In the genomic region with DNA sequence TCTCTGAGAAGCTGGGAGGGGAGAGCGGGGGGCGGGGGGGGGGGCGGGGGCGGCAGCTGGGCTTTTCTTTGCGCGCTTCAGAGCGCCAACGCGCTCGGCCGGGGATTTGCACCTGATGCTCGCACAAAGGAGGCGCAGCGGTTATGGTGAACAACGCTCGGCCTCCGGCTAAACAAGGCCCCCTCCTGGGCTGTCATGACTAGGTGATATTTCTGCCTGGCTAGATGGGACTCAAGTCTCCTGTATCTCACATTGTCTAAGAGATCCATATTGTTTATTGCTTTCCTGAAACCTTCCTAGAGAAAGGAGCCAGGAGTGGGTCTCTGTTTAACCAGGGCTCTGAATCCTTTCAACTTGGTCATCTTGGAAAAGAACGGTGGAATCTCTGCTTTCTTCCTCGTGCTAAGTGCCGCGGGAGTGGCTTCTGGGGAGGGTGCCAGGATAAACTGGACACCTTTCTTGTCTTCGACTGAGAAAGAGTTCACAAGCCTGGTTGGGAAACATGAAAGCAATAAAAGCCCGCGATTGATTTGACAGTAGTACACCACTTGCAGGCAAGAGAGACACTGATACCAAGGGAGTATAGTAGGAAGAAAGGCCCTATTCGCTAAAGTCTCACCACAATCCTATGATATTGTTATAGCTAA, we compare ENCODE assay signal across 8 mouse cellular contexts. TPM values are rescaled to one million over a fixed set of nuclear protein-coding genes. Genes with fewer than 3 reads are reported as not detected.
DNase-seq lines count a peak whose midpoint lies in the region; ATAC-seq and TF ChIP-seq lines count a peak whose summit lies in the region.

No protein-coding gene starts in this region.

- peak; percentile 19 for DNase-seq in kidney, adult 2 months
- DNase-seq in kidney, adult 8-10 months = no peak
- DNase-seq in Muller cell, postnatal 12 days (ENCODE audit: inconsistent ontology term) = peak; percentile 62
- no peak for DNase-seq in liver, embryonic 11.5 days (ENCODE audit: low spot score)
- DNase-seq in gastrocnemius, postnatal 25 days = no peak

- TF ChIP-seq CTCF in kidney, adult 2 months (conservative IDR thresholded peaks at IDR 0.05; ENCODE audit: insufficient read depth, insufficient read length, low read depth, low read length) = no peak

- no peaks in the 10 kb centered on the region for H3K36me3 ChIP-seq in kidney, adult 2 months (ENCODE audit: control insufficient read depth, insufficient read depth, low read length)
- peaks cover 5% of the 10 kb centered on the region for H3K36me3 ChIP-seq in forebrain, embryonic 12.5 days (replicated peaks)
- H3K36me3 ChIP-seq in liver, embryonic 11.5 days (ENCODE audit: control insufficient read depth, insufficient read depth, low read length) = no peaks in the 10 kb centered on the region
- no peaks in the 10 kb centered on the region for H3K36me3 ChIP-seq in stomach, embryonic 15.5 days

- H3K27me3 ChIP-seq in kidney, adult 2 months (replicated peaks; ENCODE audit: control insufficient read depth, insufficient read depth, low read length) = no peaks in the 10 kb centered on the region
- no peaks in the 10 kb centered on the region for H3K27me3 ChIP-seq in forebrain, embryonic 12.5 days
- no peaks in the 10 kb centered on the region for H3K27me3 ChIP-seq in liver, embryonic 11.5 days (replicated peaks; ENCODE audit: control insufficient read depth, insufficient read depth, low read length)
- no peaks in the 10 kb centered on the region for H3K27me3 ChIP-seq in stomach, embryonic 15.5 days (replicated peaks)

- peak; percentile 74; the same call in 1 of the 2 replicates for ATAC-seq in forebrain, embryonic 12.5 days (ENCODE audit: low FRiP score)
- peak; percentile 10 for ATAC-seq in liver, embryonic 11.5 days (replicated peaks; ENCODE audit: low FRiP score)
- ATAC-seq in stomach, embryonic 15.5 days (ENCODE audit: insufficient read depth, low FRiP score, low read depth) = no peak
- no peak for ATAC-seq in frontal cortex, adult (ENCODE audit: low TSS enrichment)

- peak overlapping the region; percentile 64 for H3K4me3 ChIP-seq in kidney, adult 2 months (ENCODE audit: insufficient read depth, low read depth, low read length)
- H3K4me3 ChIP-seq in forebrain, embryonic 12.5 days (replicated peaks) = peak overlapping the region; percentile 73
- H3K4me3 ChIP-seq in liver, embryonic 11.5 days (ENCODE audit: low read depth, low read length) = peak overlapping the region; percentile 73
- H3K4me3 ChIP-seq in stomach, embryonic 15.5 days (replicated peaks) = peak overlapping the region; percentile 76

- 9% methylated on average over 22 of the region's 25 CpGs for WGBS in kidney, adult 2 months
- WGBS in forebrain, embryonic 12.5 days = 5% methylated on average over 21 of the region's 25 CpGs
- WGBS in liver, embryonic 11.5 days = 11% methylated on average over 20 of the region's 25 CpGs
- WGBS in stomach, embryonic 15.5 days = 4% methylated on average over 25 of the region's 25 CpGs

- H3K4me2 ChIP-seq in forebrain, embryonic 12.5 days = peak overlapping the region; percentile 92
- peak overlapping the region; percentile 84 for H3K4me2 ChIP-seq in liver, embryonic 11.5 days
- peak overlapping the region; percentile 64 for H3K4me2 ChIP-seq in stomach, embryonic 15.5 days

- peak overlapping the region; percentile 90 for H3K9ac ChIP-seq in forebrain, embryonic 12.5 days
- peak overlapping the region; percentile 81 for H3K9ac ChIP-seq in liver, embryonic 11.5 days (ENCODE audit: low read depth, low read length)
- peak overlapping the region; percentile 46 for H3K9ac ChIP-seq in stomach, embryonic 15.5 days

- H3K9me3 ChIP-seq in forebrain, embryonic 12.5 days = no peaks in the 10 kb centered on the region
- H3K9me3 ChIP-seq in liver, embryonic 11.5 days (ENCODE audit: control insufficient read depth, low read length) = no peaks in the 10 kb centered on the region
- no peaks in the 10 kb centered on the region for H3K9me3 ChIP-seq in stomach, embryonic 15.5 days

- no peak for TF ChIP-seq POLR2A in kidney, adult 2 months (IDR thresholded peaks at IDR 0.05; ENCODE audit: low read depth, low read length)

- no peak overlapping the region for H3K27ac ChIP-seq in kidney, adult 2 months (ENCODE audit: insufficient read depth, low read depth, low read length)
- H3K27ac ChIP-seq in forebrain, embryonic 12.5 days = peak overlapping the region; percentile 98
- H3K27ac ChIP-seq in liver, embryonic 11.5 days (ENCODE audit: low read depth, low read length) = peak overlapping the region; percentile 85
- H3K27ac ChIP-seq in stomach, embryonic 15.5 days = peak overlapping the region; percentile 95

- 0 out of 2 replicates have a peak, but pooled peaks cover 4% of the 10 kb centered on the region for H3K4me1 ChIP-seq in kidney, adult 2 months (ENCODE audit: control insufficient read depth, insufficient read depth, low read length)
- peaks cover 43% of the 10 kb centered on the region for H3K4me1 ChIP-seq in forebrain, embryonic 12.5 days
- peaks cover 38% of the 10 kb centered on the region for H3K4me1 ChIP-seq in liver, embryonic 11.5 days (replicated peaks; ENCODE audit: control insufficient read depth, insufficient read depth, low read length)
- H3K4me1 ChIP-seq in stomach, embryonic 15.5 days = peaks cover 6% of the 10 kb centered on the region

RNA-seq across cellular contexts. Expression of gene Fads2, which starts 0.6 kb away (rescaled TPM):
- 240 and 258 TPM in 2 replicates for polyA plus RNA-seq in kidney, adult 2 months (2012; rRNA removed)
- 184 and 187 TPM in 2 replicates for polyA plus RNA-seq in forebrain, embryonic 12.5 days (2016; fragmentation: Nextera tagmentation; extraction: Ambion mirVana)
- polyA plus RNA-seq in liver, embryonic 11.5 days (2014; fragmentation: Nextera tagmentation; extraction: Ambion mirVana) = 48.8 and 54.3 TPM in 2 replicates
- polyA plus RNA-seq in stomach, embryonic 15.5 days (2015; fragmentation: Nextera tagmentation; extraction: Ambion mirVana) = 125 and 139 TPM in 2 replicates
- total RNA-seq in gastrocnemius, postnatal 25 days (2021) = 1 to 10 TPM; 2.8 to 3.4 TPM

Comparison
In these comparisons a context has a peak if more than half of its experiments do, and no peak if none do; other contexts are left out.
1. DNase-seq: peak in kidney, adult 2 months (single experiment) and Muller cell, postnatal 12 days (single experiment); none in kidney, adult 8-10 months (0 of 2), liver, embryonic 11.5 days (single experiment) and gastrocnemius, postnatal 25 days (single experiment).
2. ATAC-seq: peak in forebrain, embryonic 12.5 days (single experiment) and liver, embryonic 11.5 days (single experiment); none in stomach, embryonic 15.5 days (single experiment) and frontal cortex, adult (single experiment).
3. Peak in every context shown above with its lines, with median percentiles within 50 percentile points of each other: H3K4me3 ChIP-seq, H3K4me2 ChIP-seq and H3K9ac ChIP-seq.